10 mouse cellular contexts compared by ENCODE assay signal in genomic region chr1:90207739-90208502, GRCm38 (mm10). TPM values are rescaled to one million over a fixed set of nuclear protein-coding genes. Genes with fewer than 3 reads are reported as not detected.
DNase-seq lines count a peak whose midpoint lies in the region; ATAC-seq and TF ChIP-seq lines count a peak whose summit lies in the region.
"Had no signal": no experiment of that assay in that cellular context is flagged by ENCODE, and none has a peak within 500 bp of the region (broad histone marks: within the 10 kb centered on the region; RNA-seq: fewer than 3 reads in every experiment).

No protein-coding gene starts in this region.

- peak overlapping the region; percentile 83 for H3K27ac ChIP-seq in gastrocnemius, adult 2 months
- H3K27ac ChIP-seq in forebrain, embryonic 14.5 days (ENCODE audit: low read depth, low read length), result peak overlapping the region; percentile 85
- H3K27ac ChIP-seq in midbrain, postnatal 0 days (ENCODE audit: low read depth, low read length), result no peak overlapping the region

- H3K36me3 ChIP-seq in forebrain, embryonic 14.5 days (ENCODE audit: control insufficient read depth, insufficient read depth, low read length), result no peaks in the 10 kb centered on the region; the same call in 1 of the 2 replicates
- no peaks in the 10 kb centered on the region for H3K36me3 ChIP-seq in midbrain, postnatal 0 days (ENCODE audit: insufficient read depth, low read length)

- DNase-seq in gastrocnemius, adult 2 months, result peak; percentile 67
- DNase-seq in gastrocnemius, postnatal 10 days, result no peak
- no peak for DNase-seq in forebrain, embryonic 14.5 days (ENCODE audit: low spot score)
- DNase-seq in kidney, adult 18-20 months, result peak; percentile 48
- DNase-seq in midbrain, postnatal 0 days (ENCODE audit: low spot score), result no peak
- no peak for DNase-seq in ovary, postnatal 36 days (ENCODE audit: low spot score)
- DNase-seq in layer of hippocampus, adult 9-11 months, result no peak
- DNase-seq in embryo, embryonic 10.5 days (ENCODE audit: low spot score), result no peak

- no peaks in the 10 kb centered on the region for H3K27me3 ChIP-seq in forebrain, embryonic 14.5 days (replicated peaks; ENCODE audit: control insufficient read depth, insufficient read depth, low read length)
- H3K27me3 ChIP-seq in midbrain, postnatal 0 days (ENCODE audit: insufficient read depth, low read length), result no peaks in the 10 kb centered on the region

- intact Hi-C loops in gastrocnemius, adult 2 months (cut with DNase I), result loop anchor here (5.0 kb wide), 2 partner anchors 59 to 289 kb away; no protein-coding TSS in a partner anchor

- TF ChIP-seq CTCF in gastrocnemius, adult 2 months (IDR thresholded peaks at IDR 0.05), result no peak
- TF ChIP-seq CTCF in midbrain, postnatal 0 days (IDR thresholded peaks at IDR 0.05), result no peak

- peak overlapping the region; percentile 77 for H3K4me3 ChIP-seq in gastrocnemius, adult 2 months
- H3K4me3 ChIP-seq in forebrain, embryonic 14.5 days (ENCODE audit: low read depth, low read length), result peak overlapping the region; percentile 49
- no peak overlapping the region for H3K4me3 ChIP-seq in midbrain, postnatal 0 days (ENCODE audit: low read depth, low read length)

- WGBS in forebrain, embryonic 14.5 days, result 57% methylated on average over 6 of the region's 6 CpGs
- 50% methylated on average over 6 of the region's 6 CpGs for WGBS in midbrain, postnatal 0 days

- peak overlapping the region; percentile 46 for H3K9ac ChIP-seq in forebrain, embryonic 14.5 days (ENCODE audit: low read length)
- H3K9ac ChIP-seq in midbrain, postnatal 0 days (replicated peaks; ENCODE audit: low read length, poor library complexity, severe bottlenecking), result no peak overlapping the region

- H3K9me3 ChIP-seq in forebrain, embryonic 14.5 days (replicated peaks; ENCODE audit: control insufficient read depth, low read length), result no peaks in the 10 kb centered on the region
- no peaks in the 10 kb centered on the region for H3K9me3 ChIP-seq in midbrain, postnatal 0 days (ENCODE audit: low read length)

- ATAC-seq in forebrain, embryonic 14.5 days, result no peak
- ATAC-seq in midbrain, postnatal 0 days (ENCODE audit: low FRiP score), result no peak

- peaks cover 51% of the 10 kb centered on the region for H3K4me1 ChIP-seq in forebrain, embryonic 14.5 days (ENCODE audit: control insufficient read depth, insufficient read depth, low read length)
- peaks cover 12% of the 10 kb centered on the region for H3K4me1 ChIP-seq in midbrain, postnatal 0 days (ENCODE audit: insufficient read depth, low read length)

- peak overlapping the region; percentile 56 for H3K4me2 ChIP-seq in forebrain, embryonic 14.5 days (ENCODE audit: low read length)
- peak overlapping the region; percentile 1; the same call in 1 of the 2 replicates for H3K4me2 ChIP-seq in midbrain, postnatal 0 days (ENCODE audit: low read depth, low read length, poor library complexity, severe bottlenecking)

RNA-seq across cellular contexts. Expression of gene Ackr3, which starts 4.1 kb away (rescaled TPM):
- 10 to 100 TPM; 10.7 to 17.2 TPM for total RNA-seq in gastrocnemius, adult 2 months (2021)
- total RNA-seq in gastrocnemius, postnatal 10 days (2021), result 10 to 100 TPM; 16.6 to 16.7 TPM
- polyA plus RNA-seq in forebrain, embryonic 14.5 days (2014; fragmentation: Nextera tagmentation; extraction: Ambion mirVana), result 33.5 and 40.2 TPM in 2 replicates
- 7.9 and 9.6 TPM in 2 replicates for total RNA-seq in midbrain, postnatal 0 days (2014; rRNA removed)
- polyA plus RNA-seq in midbrain, postnatal 0 days (2015; fragmentation: Nextera tagmentation; extraction: Ambion mirVana), result 4.5 and 5.7 TPM in 2 replicates
- total RNA-seq: granulocyte monocyte progenitor cell, adult 5-6 weeks had no signal

RNA-seq across cellular contexts. Expression of gene Iqca, which starts 54.7 kb away (rescaled TPM):
- total RNA-seq in gastrocnemius, adult 2 months (2021), result not detected
- not detected for total RNA-seq in gastrocnemius, postnatal 10 days (2021)
- 0.95 and 0.99 TPM in 2 replicates for polyA plus RNA-seq in forebrain, embryonic 14.5 days (2014; fragmentation: Nextera tagmentation; extraction: Ambion mirVana)
- total RNA-seq in midbrain, postnatal 0 days (2014; rRNA removed), result 2.7 TPM in 1 of 2 replicates, not detected in the other
- polyA plus RNA-seq in midbrain, postnatal 0 days (2015; fragmentation: Nextera tagmentation; extraction: Ambion mirVana), result 0.55 and 0.83 TPM in 2 replicates
- total RNA-seq: granulocyte monocyte progenitor cell, adult 5-6 weeks had no signal
- polyA plus RNA-seq: urinary bladder, adult 2 months had no signal

Comparison
In these comparisons a context has a peak if more than half of its experiments do, and no peak if none do; other contexts are left out.
1. DNase-seq: peak in gastrocnemius, adult 2 months (single experiment) and kidney, adult 18-20 months (single experiment); none in gastrocnemius, postnatal 10 days (single experiment), forebrain, embryonic 14.5 days (single experiment), midbrain, postnatal 0 days (single experiment), ovary, postnatal 36 days (single experiment), layer of hippocampus, adult 9-11 months (single experiment) and embryo, embryonic 10.5 days (single experiment).